Mouse (Mus musculus) heart, postnatal 4 days (tissue): ENCODE measurements around the gene Pde9a. TPM values are rescaled to one million over a fixed set of nuclear protein-coding genes. Genes with fewer than 3 reads are reported as not detected.

Source experiments
- DNase-seq: peaks from one replicate; pipeline ENCODE4 v3.0.0; 2021
- total RNA-seq, 2 experiments: library from RNA; stranded (reverse); gene quantifications; 2 replicates each; pipeline ENCODE4 v1.2.3; 2021

Gene Pde9a
- total RNA-seq, 2 experiments from 2014 or later: 9.2 to 11.3 TPM

DNA sequence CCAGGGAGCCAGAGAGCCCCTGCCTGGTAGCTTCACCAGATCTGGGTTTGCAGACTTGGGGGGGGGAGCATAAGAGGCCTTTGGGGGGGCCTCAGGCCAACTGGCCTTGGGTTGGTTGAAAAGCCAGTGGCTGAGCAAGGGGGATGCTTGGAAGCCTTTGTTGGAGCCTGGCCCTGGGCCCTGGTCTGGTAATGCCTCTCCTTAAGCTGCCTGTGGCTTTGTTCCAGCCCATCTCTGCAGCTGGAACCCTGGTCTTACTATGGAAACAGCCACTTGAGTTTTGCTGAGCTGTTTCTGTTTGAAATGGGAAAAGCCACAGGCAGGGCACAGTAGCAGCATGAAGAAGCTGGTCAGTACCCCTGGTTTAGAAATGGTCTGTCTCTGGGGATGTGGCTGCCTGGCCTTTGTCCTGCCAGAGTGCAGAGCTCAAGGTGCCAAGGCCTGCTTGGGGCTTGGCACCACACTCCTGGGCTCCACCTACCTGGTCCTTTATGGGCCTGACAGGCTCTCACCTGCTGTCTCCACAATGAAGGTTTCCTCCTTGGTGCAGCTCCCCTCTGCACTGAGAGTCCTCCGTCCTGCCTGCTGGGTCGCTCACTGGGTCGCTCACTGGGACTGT is 3.5 kb downstream of the Pde9a start:
- DNase-seq: no peak

- no peak for DNase-seq
Measured at GRCm38 (mm10) chr17:31391462-31391861, 5.5 kb downstream of the Pde9a start.

DNA sequence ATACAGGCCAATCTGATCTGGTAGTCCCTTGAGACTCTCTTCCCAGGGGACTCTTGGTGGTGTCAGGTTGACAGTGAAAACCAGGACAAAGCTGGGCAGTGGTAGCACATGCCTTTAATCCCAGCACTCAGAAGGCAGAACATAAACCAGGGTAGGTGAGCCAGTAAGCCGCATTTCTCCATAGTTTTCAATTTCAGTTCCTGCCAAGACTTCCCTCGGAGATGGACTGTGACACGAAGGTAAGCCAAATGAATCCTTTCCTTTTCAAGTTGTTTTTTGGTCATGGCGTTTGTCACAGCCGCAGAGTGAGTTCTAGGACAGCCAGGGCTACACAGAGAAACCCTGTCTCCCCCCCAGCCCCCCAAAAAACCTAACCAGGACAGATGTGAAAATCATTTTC is 6.0 kb downstream of the Pde9a start:
- no peak for DNase-seq

DNA sequence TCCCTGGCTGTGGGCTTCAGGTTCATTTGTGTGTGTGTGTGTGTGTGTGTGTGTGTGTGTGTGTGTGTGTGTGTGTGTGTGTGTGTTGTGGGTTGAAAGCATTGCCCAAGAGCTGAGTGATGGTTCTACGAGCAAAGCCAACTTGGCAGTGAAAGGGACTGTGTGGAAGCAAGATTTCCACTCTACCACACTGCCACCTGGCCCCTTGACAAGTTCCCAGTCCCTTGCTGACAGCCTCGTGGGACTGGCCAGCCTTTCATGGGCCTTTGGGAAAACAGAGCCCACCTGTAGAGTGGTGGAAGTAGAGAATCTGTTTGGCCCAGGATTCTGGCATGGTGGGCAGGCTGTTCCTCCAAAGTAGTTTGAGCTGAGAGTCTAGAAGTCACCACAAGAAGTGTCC is 7.8 kb downstream of the Pde9a start:
- no peak for DNase-seq

DNA sequence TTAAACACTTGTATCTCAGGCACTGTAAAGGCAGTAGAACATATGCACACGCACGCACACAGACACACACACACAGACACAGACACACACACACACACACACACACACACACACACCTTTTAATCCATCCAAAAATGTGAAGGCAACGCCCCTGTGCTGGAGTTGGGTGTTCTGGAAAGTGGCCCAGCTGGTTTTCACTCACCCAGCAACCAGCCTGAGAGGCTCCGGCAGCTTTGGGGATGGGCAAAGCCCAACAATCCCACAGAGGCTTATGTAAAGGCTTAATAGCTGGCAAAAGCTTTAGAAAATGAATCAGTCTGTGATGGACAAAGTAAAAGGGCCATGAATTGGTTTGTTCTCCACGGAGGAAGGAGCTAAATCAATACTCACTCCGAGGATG is 14.3 kb downstream of the Pde9a start:
- no peak for DNase-seq

GRCm38 (mm10) chr17:31401160-31401559 is 15.2 kb downstream of the Pde9a start:
- no peak for DNase-seq

- no peak for DNase-seq
Measured at GRCm38 (mm10) chr17:31402713-31403112, 16.7 kb downstream of the Pde9a start.

DNA sequence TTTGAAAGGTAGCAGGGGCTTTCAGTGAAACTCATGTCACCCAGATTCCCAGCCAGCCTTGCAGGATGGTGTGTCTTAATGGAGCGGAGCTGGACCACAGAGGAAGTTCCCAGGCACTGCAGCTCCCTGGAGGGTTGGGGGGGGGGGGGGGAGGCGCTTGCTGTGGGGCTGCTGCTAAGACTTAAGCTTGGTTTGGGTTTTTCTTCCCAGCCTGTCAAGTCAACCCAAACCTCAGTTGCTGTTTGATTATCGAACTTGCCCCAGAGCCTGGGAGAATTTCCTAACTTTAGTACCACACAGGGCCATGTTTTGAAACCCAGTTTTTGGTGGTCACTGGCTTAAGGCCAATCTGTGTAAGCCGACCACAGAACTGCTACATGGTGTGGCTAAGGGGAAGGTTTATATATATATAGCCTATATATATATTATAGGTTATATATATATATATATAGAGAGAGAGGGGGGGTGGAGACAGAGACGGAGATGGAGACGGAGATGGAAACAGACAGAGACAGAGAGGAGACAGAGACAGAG is 19.8 kb downstream of the Pde9a start:
- DNase-seq: no peak

- no peak for DNase-seq
Measured at GRCm38 (mm10) chr17:31409741-31410350, 23.8 kb downstream of the Pde9a start.

GRCm38 (mm10) chr17:31415258-31415657 is 29.2 kb downstream of the Pde9a start:
- DNase-seq: no peak

- DNase-seq: no peak
Measured at GRCm38 (mm10) chr17:31418804-31419597, 33.0 kb downstream of the Pde9a start.

- no peak for DNase-seq
Measured at GRCm38 (mm10) chr17:31419598-31419950, 33.6 kb downstream of the Pde9a start.

DNA sequence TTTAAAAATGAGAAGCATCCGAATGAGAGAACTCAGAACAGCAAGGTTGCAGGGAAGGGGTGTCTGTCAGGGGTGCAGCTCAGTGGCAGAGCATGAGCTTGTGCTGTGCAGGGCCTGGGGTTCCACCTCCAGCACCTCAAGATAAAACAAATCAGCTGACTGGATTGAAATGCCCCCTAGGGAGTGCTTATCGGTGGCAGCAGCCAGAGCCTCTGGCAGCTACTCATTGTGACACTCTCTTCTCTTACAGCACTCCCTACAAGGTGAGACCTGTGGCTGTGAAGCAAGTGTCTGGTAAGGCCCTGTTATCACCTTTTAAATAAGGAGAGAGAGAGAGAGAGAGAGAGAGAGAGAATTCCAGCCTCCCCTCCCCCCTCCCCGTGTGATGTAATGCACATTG is 34.0 kb downstream of the Pde9a start:
- DNase-seq: peak; percentile 22

- DNase-seq: peak; percentile 36
Measured at GRCm38 (mm10) chr17:31420658-31421057, 34.6 kb downstream of the Pde9a start.

DNA sequence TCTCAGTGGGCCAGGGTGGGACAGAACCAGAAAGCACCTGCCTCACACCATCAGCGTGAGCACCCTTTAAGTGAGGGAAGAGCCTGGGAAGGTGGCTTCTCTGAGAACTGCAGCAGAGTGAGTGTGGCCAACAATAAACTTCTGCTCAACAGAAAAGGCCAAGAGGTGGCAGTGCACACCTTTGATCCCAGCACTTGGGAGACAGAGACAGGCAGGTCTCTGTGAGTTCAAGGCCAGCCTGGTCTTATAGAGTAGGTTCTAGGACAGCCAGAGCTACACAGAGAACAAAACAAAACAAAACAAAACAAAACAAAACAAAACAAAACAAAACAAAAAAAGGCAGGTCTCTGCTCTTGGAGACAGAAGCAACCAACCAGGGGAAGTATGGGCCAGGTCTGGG is 36.4 kb downstream of the Pde9a start:
- DNase-seq: no peak

- DNase-seq: no peak
Measured at GRCm38 (mm10) chr17:31423020-31423419, 37.0 kb downstream of the Pde9a start.

- DNase-seq: no peak
Measured at GRCm38 (mm10) chr17:31424358-31424757, 38.3 kb downstream of the Pde9a start.

DNA sequence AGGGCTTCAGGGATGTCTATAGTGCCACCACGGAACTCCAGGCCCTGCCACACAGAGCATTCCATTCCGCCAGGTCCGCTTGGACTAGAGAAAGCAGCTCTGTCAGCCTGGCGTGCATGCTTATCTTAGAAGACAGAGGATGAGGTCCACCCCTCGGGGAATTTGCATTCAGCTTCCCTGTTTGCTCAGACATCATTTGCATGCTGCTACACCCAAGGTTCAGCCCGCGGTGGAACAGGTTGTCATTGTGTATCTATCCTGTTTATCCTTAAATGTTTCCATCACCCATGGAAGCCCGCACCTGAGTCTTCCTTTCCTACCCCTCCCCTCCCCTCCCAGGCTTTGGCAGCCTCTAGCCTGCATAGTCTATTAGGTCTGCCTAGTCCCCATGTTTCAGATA is 38.8 kb downstream of the Pde9a start:
- no peak for DNase-seq

GRCm38 (mm10) chr17:31425827-31426698 is 40.1 kb downstream of the Pde9a start:
- DNase-seq: no peak

DNA sequence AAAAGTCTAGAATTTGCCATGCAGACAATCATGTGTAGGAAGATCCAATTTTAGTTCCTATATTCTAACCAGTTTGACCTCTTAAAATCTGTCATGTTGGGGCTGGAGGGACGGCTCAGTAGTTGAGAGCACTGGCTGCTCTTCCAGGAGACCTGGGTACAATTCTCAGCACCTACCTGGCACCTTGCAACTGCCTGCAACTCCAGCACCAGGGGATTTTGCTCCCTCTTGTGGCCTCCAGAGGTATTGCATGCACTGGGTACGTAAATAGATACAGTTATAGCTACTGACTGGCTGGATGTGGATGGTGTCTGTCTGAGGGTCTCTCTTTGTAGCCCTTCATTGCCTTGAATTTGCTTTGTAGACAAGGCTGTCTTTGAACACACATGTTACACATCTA is 43.4 kb downstream of the Pde9a start:
- no peak for DNase-seq

DNA sequence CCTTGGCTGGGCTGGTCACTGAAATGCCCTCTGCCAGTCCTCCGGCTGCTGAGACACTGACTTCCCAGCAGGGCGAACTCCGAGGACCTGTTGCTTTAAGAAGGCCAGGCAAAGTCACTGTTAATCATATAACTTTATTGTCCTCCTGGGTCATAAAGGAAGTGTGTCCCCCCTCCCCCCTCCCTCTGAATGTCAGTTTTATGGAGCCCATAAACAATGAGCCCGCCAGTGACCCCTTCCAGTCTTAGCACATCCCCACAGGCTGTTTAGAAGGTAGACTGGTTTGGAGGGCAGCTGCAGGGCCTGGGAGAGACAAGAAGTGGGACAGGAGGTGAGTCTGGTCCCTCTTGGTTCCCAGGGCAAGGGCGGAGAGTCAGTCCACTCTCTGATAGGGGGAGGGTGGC is 46.9 kb downstream of the Pde9a start:
- no peak for DNase-seq

DNA sequence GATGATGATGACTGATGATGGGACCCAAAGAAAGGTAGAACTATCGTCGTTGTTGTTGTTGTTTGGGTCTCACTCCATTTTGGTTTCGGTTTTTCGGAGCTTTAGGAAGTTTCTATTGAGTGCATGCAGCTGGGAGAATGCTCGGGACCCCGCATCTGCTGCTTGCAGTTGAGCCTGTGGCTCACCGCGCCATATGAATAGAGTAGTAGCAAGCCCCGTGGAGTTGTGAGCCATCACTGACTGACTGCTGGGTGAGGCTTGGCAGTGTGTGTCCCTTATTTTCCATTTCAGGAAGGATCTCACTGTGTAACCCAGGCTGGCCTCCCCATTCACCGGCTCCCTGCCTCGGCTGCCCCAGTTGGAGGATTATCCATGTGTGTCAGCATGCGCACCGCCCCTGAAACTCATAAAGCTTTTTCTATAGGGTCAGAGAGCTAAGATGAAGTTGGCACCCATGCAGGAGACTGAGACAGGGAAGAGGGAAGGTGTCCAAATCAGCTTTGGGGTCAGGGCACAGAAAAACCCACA is 47.5 kb downstream of the Pde9a start:
- no peak for DNase-seq
